Mouse (Mus musculus): ENCODE measurements around the gene Prcp.

Prcp gene

GRCm38 (mm10) chr7:92980741-92981140 lies 106.5 kb downstream of the Prcp start:
- no peak for DNase-seq (ENCODE audit: low spot score in 2 of 2)

- DNase-seq (ENCODE audit: low spot score in 2 of 2) = no peak
These were observed 107.6 kb downstream of the Prcp start for GRCm38 (mm10) chr7:92981864-92982263.

All from urinary bladder, postnatal 36 days (tissue).